Mouse (Mus musculus) MEL (cell line): Measurements from ENCODE around the gene Cspg4. TPM values are rescaled to one million over a fixed set of nuclear protein-coding genes. Genes with fewer than 3 reads are reported as not detected.

Experiments
- DNase-seq: peaks from one replicate; pipeline ENCODE4 v3.0.0; 2011; ENCODE audit warnings: low read depth, low spot score
- H3K27ac ChIP-seq: 2 replicates; pipeline ENCODE4 v1.5.1; 2012; ENCODE audit warnings: low read depth, mild to moderate bottlenecking, control low read depth, low read length, moderate library complexity; ENCODE audit not compliant: control insufficient read depth
- H3K27me3 ChIP-seq, 2 experiments: fragments of 150-350 bp in 1 of 2; sonication (generic) in 1 of 2; 2 replicates each; pipeline ENCODE4 v1.6.1; 2012; ENCODE audit warnings: low read length in 2 of 2, mild to moderate bottlenecking in 2 of 2, improper control_type of control experiment in 1 of 2, moderate library complexity in 1 of 2; ENCODE audit not compliant: insufficient read depth in 2 of 2, control insufficient read depth in 1 of 2
- H3K36me3 ChIP-seq, 2 experiments: 2 replicates each; pipeline ENCODE4 v1.6.1; 2012 to 2014; ENCODE audit warnings: low read length in 2 of 2, improper control_type of control experiment in 1 of 2, inconsistent platforms in 1 of 2, mild to moderate bottlenecking in 1 of 2; ENCODE audit not compliant: insufficient read depth in 2 of 2, control insufficient read depth in 1 of 2
- H3K4me1 ChIP-seq, 2 experiments: fragments of 150-350 bp in 1 of 2; sonication (generic) in 1 of 2; 2 replicates each; pipeline ENCODE4 v1.6.1; 2012; ENCODE audit warnings: low read length in 2 of 2, improper control_type of control experiment in 1 of 2, mild to moderate bottlenecking in 1 of 2; ENCODE audit not compliant: insufficient read depth in 2 of 2, control insufficient read depth in 1 of 2
- H3K4me3 ChIP-seq, 2 experiments: fragments of 150-350 bp in 1 of 2; sonication (generic) in 1 of 2; 2 replicates each; pipeline ENCODE4 v1.5.1; 2012; ENCODE audit warnings: low read depth in 2 of 2, low read length in 2 of 2, mild to moderate bottlenecking in 2 of 2, moderate library complexity in 2 of 2, control low read depth in 1 of 2, improper control_type of control experiment in 1 of 2; ENCODE audit not compliant: control insufficient read depth in 1 of 2, insufficient read depth in 1 of 2
- H3K79me2 ChIP-seq: 2 replicates; pipeline ENCODE4 v1.6.1; 2012; ENCODE audit warnings: mild to moderate bottlenecking, low read length, moderate library complexity; ENCODE audit not compliant: control insufficient read depth, poor library complexity, insufficient read depth
- H3K9ac ChIP-seq: 2 replicates; pipeline ENCODE4 v1.6.1; 2012; ENCODE audit warnings: low read depth, mild to moderate bottlenecking, control low read depth, low read length, moderate library complexity; ENCODE audit not compliant: control insufficient read depth, poor library complexity, severe bottlenecking
- H3K9me3 ChIP-seq: fragments of 150-350 bp; sonication (generic); replicated peaks from 2 replicates; pipeline ENCODE4 v1.6.1; 2012; ENCODE audit warnings: mild to moderate bottlenecking, low read length, improper control_type of control experiment, moderate library complexity; ENCODE audit not compliant: insufficient read depth
- BHLHE40 ChIP-seq: IDR thresholded peaks from 2 replicates; pipeline ENCODE4 v1.6.1; 2012; ENCODE audit warnings: low read depth, mild to moderate bottlenecking, inconsistent platforms, low read length, improper control_type of control experiment, borderline replicate concordance
- CHD1 ChIP-seq: IDR thresholded peaks from 2 replicates; pipeline ENCODE4 v1.6.1; 2012; ENCODE audit warnings: low read depth, mild to moderate bottlenecking, inconsistent platforms, low read length, improper control_type of control experiment
- CHD2 ChIP-seq: IDR thresholded peaks from 2 replicates; pipeline ENCODE4 v1.6.1; 2011; ENCODE audit warnings: low read length, improper control_type of control experiment
- CTCF ChIP-seq, 3 experiments: IDR thresholded peaks in 2 of 3; conservative IDR thresholded peaks in 1 of 3; 2 replicates each; pipeline ENCODE4 v1.5.1; 2011 to 2012; ENCODE audit warnings: low read length in 3 of 3, low read depth in 2 of 3, mild to moderate bottlenecking in 2 of 3, improper control_type of control experiment in 1 of 3, inconsistent platforms in 1 of 3, mixed read lengths in 1 of 3, moderate library complexity in 1 of 3; ENCODE audit not compliant: control insufficient read depth in 1 of 3, insufficient read depth in 1 of 3, poor library complexity in 1 of 3, severe bottlenecking in 1 of 3
- ELF1 ChIP-seq: IDR thresholded peaks from 2 replicates; pipeline ENCODE4 v1.6.1; 2014; ENCODE audit warnings: low read depth, mild to moderate bottlenecking, inconsistent platforms, low read length, improper control_type of control experiment, moderate library complexity
- ETS1 ChIP-seq: IDR thresholded peaks from 2 replicates; pipeline ENCODE4 v1.6.1; 2012; ENCODE audit warnings: low read depth, mild to moderate bottlenecking, inconsistent platforms, low read length, improper control_type of control experiment, moderate library complexity
- GABPA ChIP-seq: IDR thresholded peaks from 2 replicates; pipeline ENCODE4 v1.6.1; 2012; ENCODE audit warnings: low read depth, mild to moderate bottlenecking, inconsistent platforms, low read length, improper control_type of control experiment, moderate library complexity
- GATA1 ChIP-seq: IDR thresholded peaks from 2 replicates; pipeline ENCODE4 v1.6.1; 2011; ENCODE audit warnings: low read depth, low read length, improper control_type of control experiment
- JUND ChIP-seq: IDR thresholded peaks from 2 replicates; pipeline ENCODE4 v1.6.1; 2011; ENCODE audit warnings: low read depth, mild to moderate bottlenecking, improper control_type of control experiment, low read length
- MAZ ChIP-seq: IDR thresholded peaks from 2 replicates; pipeline ENCODE4 v1.6.1; 2012; ENCODE audit warnings: low read depth, mild to moderate bottlenecking, inconsistent platforms, low read length, improper control_type of control experiment
- MEF2A ChIP-seq: IDR thresholded peaks from 2 replicates; pipeline ENCODE4 v1.6.1; 2014; ENCODE audit warnings: low read depth, mild to moderate bottlenecking, inconsistent platforms, low read length, improper control_type of control experiment; ENCODE audit not compliant: poor library complexity, insufficient replicate concordance, severe bottlenecking; ENCODE audit errors: extremely low read depth
- MYB ChIP-seq: IDR thresholded peaks from 2 replicates; pipeline ENCODE4 v1.6.1; 2011; ENCODE audit warnings: mild to moderate bottlenecking, low read depth, low read length, improper control_type of control experiment
- MYC ChIP-seq: IDR thresholded peaks from 2 replicates; pipeline ENCODE4 v1.6.1; 2011; ENCODE audit warnings: low read depth, mild to moderate bottlenecking, low read length, improper control_type of control experiment, moderate library complexity
- NRF1 ChIP-seq: IDR thresholded peaks from 2 replicates; pipeline ENCODE4 v1.6.1; 2014; ENCODE audit warnings: low read depth, mild to moderate bottlenecking, inconsistent platforms, low read length, improper control_type of control experiment, moderate library complexity; ENCODE audit not compliant: poor library complexity, insufficient read depth, severe bottlenecking
- POLR2A ChIP-seq, 2 experiments: IDR thresholded peaks; 2 replicates each; pipeline ENCODE4 v1.6.1; 2011 to 2012; ENCODE audit warnings: low read length in 2 of 2, mild to moderate bottlenecking in 2 of 2, control low read depth in 1 of 2, improper control_type of control experiment in 1 of 2, low read depth in 1 of 2, moderate library complexity in 1 of 2; ENCODE audit not compliant: control insufficient read depth in 1 of 2, insufficient read depth in 1 of 2, poor library complexity in 1 of 2
- POLR2AphosphoS2 ChIP-seq: IDR thresholded peaks from 2 replicates; pipeline ENCODE4 v1.6.1; 2011; ENCODE audit warnings: low read length, improper control_type of control experiment
- RCOR1 ChIP-seq: IDR thresholded peaks from 2 replicates; pipeline ENCODE4 v1.6.1; 2012; ENCODE audit warnings: low read depth, mild to moderate bottlenecking, inconsistent platforms, low read length, improper control_type of control experiment
- SMC3 ChIP-seq: IDR thresholded peaks from 2 replicates; pipeline ENCODE4 v1.6.1; 2011; ENCODE audit warnings: low read depth, low read length, improper control_type of control experiment
- TAL1 ChIP-seq: IDR thresholded peaks from 2 replicates; pipeline ENCODE4 v1.6.1; 2012; ENCODE audit warnings: mild to moderate bottlenecking, inconsistent platforms, low read length, moderate library complexity, mixed read lengths
- TBP ChIP-seq: IDR thresholded peaks from 2 replicates; pipeline ENCODE4 v1.8.0; 2011; ENCODE audit warnings: low read depth, low read length, improper control_type of control experiment
- TCF12 ChIP-seq: IDR thresholded peaks from 2 replicates; pipeline ENCODE4 v1.6.1; 2014; ENCODE audit warnings: low read depth, mild to moderate bottlenecking, inconsistent platforms, low read length, improper control_type of control experiment, moderate library complexity
- USF1 ChIP-seq: IDR thresholded peaks from 2 replicates; pipeline ENCODE4 v1.6.1; 2014; ENCODE audit warnings: low read depth, mild to moderate bottlenecking, inconsistent platforms, low read length, improper control_type of control experiment, moderate library complexity
- ZKSCAN1 ChIP-seq: IDR thresholded peaks from 2 replicates; pipeline ENCODE4 v1.6.1; 2012; ENCODE audit warnings: low read depth, mild to moderate bottlenecking, inconsistent platforms, low read length, improper control_type of control experiment, moderate library complexity
- ZMIZ1 ChIP-seq: IDR thresholded peaks from 2 replicates; pipeline ENCODE4 v1.6.1; 2012; ENCODE audit warnings: low read depth, mild to moderate bottlenecking, inconsistent platforms, low read length, improper control_type of control experiment, moderate library complexity
- ZNF384 ChIP-seq: IDR thresholded peaks from 2 replicates; pipeline ENCODE4 v1.6.1; 2012; ENCODE audit warnings: low read depth, mild to moderate bottlenecking, inconsistent platforms, low read length, improper control_type of control experiment
- polyA plus RNA-seq, 2 experiments: library from polyadenylated mRNA; stranded (reverse) in 1 of 2; unstranded in 1 of 2; fragments of >175 nt in 1 of 2; fragments of >200 nt in 1 of 2; gene quantifications; 2 replicates each; pipeline versions ENCODE4 v1.2.1 to v1.2.4; 2012; ENCODE audit warnings: low replicate concordance in 2 of 2, low read depth in 1 of 2; ENCODE audit not compliant: insufficient read length in 2 of 2, insufficient read depth in 1 of 2, missing spikeins in 1 of 2
- total RNA-seq: library from RNA; depleted of rRNA; stranded (reverse); fragments of 300-350 nt; gene quantifications from 2 replicates; pipeline ENCODE4 v1.2.3, GENCODE M21; 2012

Cspg4 gene
- total and polyA plus RNA-seq, 3 experiments, result 0.15 to 0.23 TPM; not detected in 1

DNA sequence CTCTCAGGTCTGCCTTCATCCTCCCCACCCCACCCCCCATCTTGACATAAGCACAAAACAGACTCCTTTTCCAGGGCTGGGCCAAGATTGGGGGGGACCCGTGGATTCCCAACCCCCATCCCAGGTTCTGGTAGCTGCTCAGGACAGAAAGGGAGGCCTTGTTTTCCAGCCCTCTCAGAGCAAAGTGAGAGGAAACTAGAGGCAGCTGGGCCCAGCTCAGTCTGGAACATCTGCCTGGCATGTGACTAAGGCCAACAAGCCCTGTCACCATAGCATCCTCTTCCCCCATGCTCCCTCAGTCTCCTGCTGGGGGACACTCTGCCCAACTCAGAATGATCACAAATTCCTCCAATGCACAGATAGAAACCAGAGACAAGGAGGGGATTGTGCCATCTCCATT lies 50.3 kb downstream of the Cspg4 start:
- no peak overlapping the region for H3K27ac ChIP-seq

GRCm38 (mm10) chr9:56915695-56916410 lies 51.0 kb downstream of the Cspg4 start:
- Histone ChIP-seq H3K27me3 (no peaks in the 10 kb centered on the region), H3K36me3 (no peaks in the 10 kb centered on the region), H3K79me2 (no peaks in the 10 kb centered on the region), H3K4me3 (no peak overlapping the region), H3K9me3 (no peaks in the 10 kb centered on the region), H3K9ac (no peak overlapping the region), H3K27ac (no peak overlapping the region), H3K4me1 (no peaks in the 10 kb centered on the region)
- TF ChIP-seq TAL1 (no peak), POLR2AphosphoS2 (no peak), TBP (no peak), MEF2A (no peak), MYB (no peak), MAZ (no peak), ELF1 (no peak), SMC3 (no peak), JUND (no peak), POLR2A (IDR thresholded peaks at IDR 0.05; ENCODE audit: control insufficient read depth in 1 of 2, insufficient read depth in 1 of 2, low read depth in 1 of 2, low read length in 2 of 2, poor library complexity in 1 of 2) (no peak), NRF1 (no peak), ETS1 (no peak), CHD2 (no peak)
- TF ChIP-seq, all 39 proteins: peak for 0
- DNase-seq, result no peak

More for the DNA sequence above, 50.3 kb downstream of the Cspg4 start:
- no peak for DNase-seq
- Histone ChIP-seq H3K36me3 (no peaks in the 10 kb centered on the region), H3K4me1 (no peaks in the 10 kb centered on the region), H3K79me2 (no peaks in the 10 kb centered on the region), H3K27me3 (no peaks in the 10 kb centered on the region), H3K9me3 (no peaks in the 10 kb centered on the region), H3K4me3 (no peak overlapping the region), H3K9ac (no peak overlapping the region)
- TF ChIP-seq CHD1 (no peak), CTCF (IDR thresholded peaks at IDR 0.05 in 2 of 3, conservative IDR thresholded peaks at IDR 0.05 in 1 of 3; ENCODE audit: control insufficient read depth in 1 of 3, insufficient read depth in 1 of 3, low read depth in 2 of 3, low read length in 3 of 3, poor library complexity in 1 of 3, severe bottlenecking in 1 of 3) (peak in 1 of 3 experiments; percentile 12; a peak in 1 of 6 replicates)

- DNase-seq, result no peak
- Histone ChIP-seq H3K4me1 (no peaks in the 10 kb centered on the region), H3K79me2 (no peaks in the 10 kb centered on the region), H3K9ac (no peak overlapping the region), H3K36me3 (no peaks in the 10 kb centered on the region), H3K4me3 (no peak overlapping the region), H3K9me3 (no peaks in the 10 kb centered on the region), H3K27ac (no peak overlapping the region), H3K27me3 (no peaks in the 10 kb centered on the region)
- TF ChIP-seq ZNF384 (no peak), TCF12 (no peak), BHLHE40 (no peak), ELF1 (no peak), MYB (no peak), GABPA (no peak), RCOR1 (no peak), ZKSCAN1 (no peak), MYC (no peak), ZMIZ1 (no peak), NRF1 (no peak), ETS1 (no peak), CTCF (IDR thresholded peaks at IDR 0.05 in 2 of 3, conservative IDR thresholded peaks at IDR 0.05 in 1 of 3; ENCODE audit: control insufficient read depth in 1 of 3, insufficient read depth in 1 of 3, low read depth in 2 of 3, low read length in 3 of 3, poor library complexity in 1 of 3, severe bottlenecking in 1 of 3) (no peak), SMC3 (no peak), GATA1 (no peak), USF1 (no peak)
Observed at GRCm38 (mm10) chr9:56917131-56917530, 52.3 kb downstream of the Cspg4 start.
